Mouse (Mus musculus) bone marrow macrophage, adult 2 months (primary cell): ENCODE results near the gene Fcrls.

Experiments used
- CTCF ChIP-seq: IDR thresholded peaks from 2 replicates; pipeline ENCODE4 v1.5.1; 2012; ENCODE audit warnings: low read depth, mild to moderate bottlenecking, low read length, moderate library complexity
- POLR2A ChIP-seq: IDR thresholded peaks from 2 replicates; pipeline ENCODE4 v1.6.1; 2012; ENCODE audit warnings: mild to moderate bottlenecking, low read depth, low read length, borderline replicate concordance

DNA sequence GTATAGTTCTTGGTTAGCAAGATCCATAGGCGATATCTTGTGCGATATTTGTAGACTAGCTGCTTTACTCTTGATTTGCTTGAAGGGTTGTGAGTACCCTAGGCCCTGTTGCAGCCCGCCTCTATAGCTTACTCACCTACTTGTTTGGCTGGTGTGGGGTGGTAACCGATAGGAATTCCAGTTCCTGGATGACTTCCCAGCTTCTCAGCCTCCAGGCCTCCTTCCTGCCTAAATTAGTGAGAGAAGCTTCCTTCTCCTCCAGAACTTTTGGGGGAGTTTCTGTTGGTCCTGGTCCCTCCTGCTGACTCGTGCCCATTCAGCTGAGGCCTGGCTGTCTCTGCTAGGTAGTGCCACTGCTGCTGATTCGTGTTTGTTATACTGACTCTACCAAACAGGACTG is 14.0 kb downstream of the Fcrls start:
- no peak for TF ChIP-seq CTCF
- no peak for TF ChIP-seq POLR2A
